Mouse (Mus musculus): ENCODE results near the gene Dync2h1. TPM values are rescaled to one million over a fixed set of nuclear protein-coding genes. Genes with fewer than 3 reads are reported as not detected.
A peak's percentile ranks its signal among the peaks of the same experiment; 100 is the strongest.
"Not testable (repeated sequence)": the region's sequence is repeated elsewhere in the genome, so short reads cannot be mapped to it uniquely, and the experiment has no call there.

The Dync2h1 gene
- polyA plus RNA-seq, 1 experiment from 2014 or later: 4.3 TPM

DNA sequence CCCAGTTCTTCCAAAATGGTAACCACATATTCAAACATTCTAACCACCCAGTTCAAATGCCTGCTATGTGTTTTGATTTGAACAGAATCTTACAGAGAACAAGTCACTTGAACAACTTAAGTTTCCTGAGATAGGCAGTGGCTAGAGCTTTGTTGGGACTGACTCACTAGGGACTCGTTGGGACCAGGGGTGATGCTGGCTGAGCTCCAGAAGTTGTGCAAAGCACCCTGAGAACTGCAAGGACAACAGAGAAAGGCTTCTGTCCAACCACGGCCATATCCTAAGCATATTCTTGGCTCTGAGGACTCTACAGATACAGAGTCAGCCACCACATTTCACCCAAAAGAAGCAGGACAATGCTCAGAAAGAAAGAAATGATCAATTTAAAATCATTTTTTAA is 215.1 kb downstream of the Dync2h1 start:
- ATAC-seq (ENCODE audit: low FRiP score, low TSS enrichment) (no peak), DNase-seq (ENCODE audit: low spot score) (no peak)
- Histone ChIP-seq H3K9me3 (ENCODE audit: control insufficient read depth, low read length) (no peaks in the 10 kb centered on the region), H3K4me1 (replicated peaks; ENCODE audit: control insufficient read depth, insufficient read depth) (no peaks in the 10 kb centered on the region), H3K27me3 (ENCODE audit: control insufficient read depth, insufficient read depth, low read length) (no peaks in the 10 kb centered on the region), H3K36me3 (ENCODE audit: control insufficient read depth, insufficient read depth, low read length) (no peaks in the 10 kb centered on the region), H3K27ac (replicated peaks) (no peak overlapping the region), H3K4me3 (ENCODE audit: low read depth, low read length) (no peak overlapping the region), H3K4me2 (replicated peaks; ENCODE audit: low read depth) (no peak overlapping the region), H3K9ac (ENCODE audit: low read length) (no peak overlapping the region)
- no peak for TF ChIP-seq EP300 (optimal IDR thresholded peaks at IDR 0.05)
- no peak for TF ChIP-seq CTCF (IDR thresholded peaks at IDR 0.05; ENCODE audit: low read depth)
- WGBS: 59% methylated on average over 2 of the region's 2 CpGs

DNA sequence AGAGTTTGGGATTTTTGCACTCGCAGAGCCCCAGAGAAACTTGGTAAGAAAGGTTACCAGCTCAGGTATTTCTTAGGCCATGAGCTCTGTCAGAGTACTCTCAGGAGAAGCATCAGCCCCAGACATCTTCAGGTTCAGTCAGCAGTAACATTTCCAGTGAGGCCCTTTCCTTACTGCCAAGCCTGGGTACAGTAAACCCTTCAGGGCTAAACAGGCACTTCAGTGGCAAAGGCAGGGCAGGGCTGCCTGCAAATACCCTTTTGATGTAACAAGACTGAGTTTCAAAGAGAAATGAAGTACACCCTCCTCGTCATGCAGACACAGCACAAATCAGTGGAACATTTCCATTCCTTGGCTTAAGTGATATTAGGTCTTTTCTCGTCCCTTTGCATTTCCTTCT is 219.2 kb downstream of the Dync2h1 start:
- WGBS: 80% methylated on average over 3 of the region's 3 CpGs
- DNase-seq (ENCODE audit: low spot score) (no peak), ATAC-seq (ENCODE audit: low FRiP score, low TSS enrichment) (no peak)
- no peak overlapping the region for H3K9ac ChIP-seq (ENCODE audit: low read length)
- H3K27me3 ChIP-seq (ENCODE audit: control insufficient read depth, insufficient read depth, low read length): no peaks in the 10 kb centered on the region
- no peak overlapping the region for H3K27ac ChIP-seq (replicated peaks)
- H3K9me3 ChIP-seq (ENCODE audit: control insufficient read depth, low read length): no peaks in the 10 kb centered on the region
- no peaks in the 10 kb centered on the region for H3K36me3 ChIP-seq (ENCODE audit: control insufficient read depth, insufficient read depth, low read length)
- no peaks in the 10 kb centered on the region for H3K4me1 ChIP-seq (replicated peaks; ENCODE audit: control insufficient read depth, insufficient read depth)
- TF ChIP-seq CTCF (IDR thresholded peaks at IDR 0.05; ENCODE audit: low read depth): no peak
- TF ChIP-seq EP300 (optimal IDR thresholded peaks at IDR 0.05): no peak
- H3K4me3 ChIP-seq (ENCODE audit: low read depth, low read length): no peak overlapping the region
- no peak overlapping the region for H3K4me2 ChIP-seq (replicated peaks; ENCODE audit: low read depth)

DNA sequence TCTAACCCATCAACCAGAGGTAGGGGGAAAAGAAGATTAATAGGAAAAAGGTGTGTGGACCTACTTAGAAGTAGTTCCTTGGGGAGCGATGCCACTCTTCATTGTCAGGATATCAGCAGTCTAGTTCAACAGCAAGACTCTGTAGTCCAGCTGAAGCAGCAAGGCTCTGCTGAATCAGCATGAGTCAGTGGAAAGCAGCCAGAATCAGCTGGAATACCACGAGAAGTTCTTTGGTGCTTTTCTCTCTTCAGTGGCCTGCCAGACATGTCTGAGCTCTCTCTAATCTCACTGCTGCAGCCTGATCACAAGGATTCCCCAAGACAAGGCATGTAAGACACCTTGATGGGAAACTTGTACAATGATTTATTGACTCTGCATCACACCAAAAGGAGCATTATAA is 225.9 kb downstream of the Dync2h1 start:
- Histone ChIP-seq H3K4me3 (ENCODE audit: low read depth, low read length) (no peak overlapping the region), H3K9me3 (ENCODE audit: control insufficient read depth, low read length) (no peaks in the 10 kb centered on the region), H3K4me1 (replicated peaks; ENCODE audit: control insufficient read depth, insufficient read depth) (no peaks in the 10 kb centered on the region), H3K4me2 (replicated peaks; ENCODE audit: low read depth) (no peak overlapping the region), H3K27me3 (ENCODE audit: control insufficient read depth, insufficient read depth, low read length) (no peaks in the 10 kb centered on the region), H3K9ac (ENCODE audit: low read length) (no peak overlapping the region), H3K36me3 (ENCODE audit: control insufficient read depth, insufficient read depth, low read length) (no peaks in the 10 kb centered on the region), H3K27ac (replicated peaks) (no peak overlapping the region)
- 74% methylated on average over 2 of the region's 2 CpGs for WGBS
- no peak for DNase-seq (ENCODE audit: low spot score)
- TF ChIP-seq CTCF (IDR thresholded peaks at IDR 0.05; ENCODE audit: low read depth): no peak
- TF ChIP-seq EP300 (optimal IDR thresholded peaks at IDR 0.05): no peak
- ATAC-seq (ENCODE audit: low FRiP score, low TSS enrichment): no peak

DNA sequence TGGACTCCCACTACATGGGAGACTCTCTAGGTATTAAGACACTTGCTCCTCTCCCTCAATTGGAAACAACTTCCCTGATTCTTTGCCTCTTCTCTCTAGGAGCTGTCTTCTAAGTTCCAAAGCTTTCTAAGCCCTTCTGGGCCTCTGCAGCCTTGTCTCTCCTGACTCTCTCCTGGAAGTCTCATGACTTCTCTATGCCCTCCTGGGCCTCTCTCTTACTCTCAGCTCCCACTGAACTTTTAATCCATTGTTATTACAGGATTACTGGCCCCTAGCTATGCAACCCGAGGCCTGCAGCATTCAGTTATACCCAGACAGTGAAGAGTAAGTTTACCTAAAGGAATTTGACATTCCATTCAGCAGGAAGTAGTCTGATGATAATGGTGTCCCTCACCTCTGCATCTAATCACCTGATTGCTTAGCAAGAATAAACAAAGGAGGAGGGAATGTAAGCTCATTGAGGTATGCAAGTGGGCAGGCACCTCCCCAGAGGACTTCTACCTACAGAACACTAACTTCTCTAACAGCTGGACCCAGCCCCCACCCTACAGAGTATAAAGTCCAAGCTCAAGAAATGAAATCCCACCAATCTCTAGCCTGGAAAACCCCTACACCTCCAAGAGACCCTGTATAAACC is 256.7 kb downstream of the Dync2h1 start:
- no peaks in the 10 kb centered on the region for H3K27me3 ChIP-seq (ENCODE audit: control insufficient read depth, insufficient read depth, low read length)
- H3K9ac ChIP-seq (ENCODE audit: low read length): no peak overlapping the region
- H3K27ac ChIP-seq (replicated peaks): no peak overlapping the region
- no peak overlapping the region for H3K4me2 ChIP-seq (replicated peaks; ENCODE audit: low read depth)
- TF ChIP-seq CTCF (IDR thresholded peaks at IDR 0.05; ENCODE audit: low read depth) (no peak), EP300 (optimal IDR thresholded peaks at IDR 0.05) (no peak)
- H3K4me1 ChIP-seq (replicated peaks; ENCODE audit: control insufficient read depth, insufficient read depth): no peaks in the 10 kb centered on the region
- no peaks in the 10 kb centered on the region for H3K36me3 ChIP-seq (ENCODE audit: control insufficient read depth, insufficient read depth, low read length)
- DNase-seq (ENCODE audit: low spot score) (no peak), ATAC-seq (ENCODE audit: low FRiP score, low TSS enrichment) (0 out of 2 replicates have a peak, but pooled peaks have one; percentile 18)
- no peak overlapping the region for H3K4me3 ChIP-seq (ENCODE audit: low read depth, low read length)
- 11% methylated on average over 1 of the region's 1 CpGs for WGBS
- H3K9me3 ChIP-seq (ENCODE audit: control insufficient read depth, low read length): no peaks in the 10 kb centered on the region

DNA sequence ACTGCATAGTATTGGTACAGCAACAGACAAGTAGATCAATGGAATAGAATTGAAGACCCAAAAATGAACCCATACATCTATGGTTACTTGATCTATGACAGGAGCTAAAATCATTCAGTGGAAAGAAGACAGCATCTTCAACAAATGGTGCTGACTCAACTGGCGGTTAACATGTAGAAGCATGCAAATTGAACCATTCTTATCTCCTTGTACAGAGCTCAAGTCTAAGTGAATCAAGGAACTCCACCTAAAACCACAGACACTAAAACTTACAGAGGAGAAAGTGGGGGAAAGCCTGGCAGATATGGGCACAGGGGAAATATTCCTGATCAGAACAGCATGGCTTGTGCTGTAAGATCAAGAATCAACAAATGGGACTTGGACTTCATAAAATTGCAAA is 270.8 kb downstream of the Dync2h1 start:
- DNase-seq (ENCODE audit: low spot score) (no peak), ATAC-seq (ENCODE audit: low FRiP score, low TSS enrichment) (no peak)
- no peaks in the 10 kb centered on the region for H3K36me3 ChIP-seq (ENCODE audit: control insufficient read depth, insufficient read depth, low read length)
- H3K4me3 ChIP-seq (ENCODE audit: low read depth, low read length): no peak overlapping the region
- no peaks in the 10 kb centered on the region for H3K9me3 ChIP-seq (ENCODE audit: control insufficient read depth, low read length)
- 88% methylated on average over 1 of the region's 1 CpGs for WGBS
- H3K27me3 ChIP-seq (ENCODE audit: control insufficient read depth, insufficient read depth, low read length): no peaks in the 10 kb centered on the region
- H3K27ac ChIP-seq (replicated peaks): no peak overlapping the region
- TF ChIP-seq CTCF (IDR thresholded peaks at IDR 0.05; ENCODE audit: low read depth): no peak
- no peak for TF ChIP-seq EP300 (optimal IDR thresholded peaks at IDR 0.05)
- no peak overlapping the region for H3K9ac ChIP-seq (ENCODE audit: low read length)
- H3K4me1 ChIP-seq (replicated peaks; ENCODE audit: control insufficient read depth, insufficient read depth): no peaks in the 10 kb centered on the region
- no peak overlapping the region for H3K4me2 ChIP-seq (replicated peaks; ENCODE audit: low read depth)

DNA sequence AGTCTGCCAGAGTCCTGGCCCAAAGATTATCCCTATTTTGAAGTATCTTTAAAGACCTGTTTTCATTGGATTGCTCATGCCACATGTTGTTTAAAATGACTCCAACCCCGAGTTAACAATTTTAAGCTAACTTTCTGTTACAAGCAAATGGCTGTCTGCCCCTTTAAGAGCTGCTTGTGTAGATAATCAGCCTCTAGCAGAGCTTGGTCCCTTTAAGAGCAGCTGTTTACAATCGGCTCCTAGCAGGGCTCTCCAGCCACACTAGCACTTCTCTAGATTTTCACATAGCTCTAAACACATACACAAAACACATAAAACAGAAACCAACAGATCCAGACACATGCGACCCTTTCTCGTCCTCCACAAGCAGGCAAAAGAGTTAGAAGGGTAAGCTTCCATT is 273.7 kb downstream of the Dync2h1 start:
- H3K9me3 ChIP-seq (ENCODE audit: control insufficient read depth, low read length); DNase-seq (ENCODE audit: low spot score); H3K4me2 ChIP-seq (replicated peaks; ENCODE audit: low read depth); H3K27me3 ChIP-seq (ENCODE audit: control insufficient read depth, insufficient read depth, low read length); H3K27ac ChIP-seq (replicated peaks); H3K4me1 ChIP-seq (replicated peaks; ENCODE audit: control insufficient read depth, insufficient read depth); ATAC-seq (ENCODE audit: low FRiP score, low TSS enrichment); H3K4me3 ChIP-seq (ENCODE audit: low read depth, low read length); H3K9ac ChIP-seq (ENCODE audit: low read length); H3K36me3 ChIP-seq (ENCODE audit: control insufficient read depth, insufficient read depth, low read length): not testable (repeated sequence)
- WGBS: 30% methylated on average over 4 of the region's 4 CpGs
